Mouse (Mus musculus): ENCODE measurements around the gene Urod.

DNA sequence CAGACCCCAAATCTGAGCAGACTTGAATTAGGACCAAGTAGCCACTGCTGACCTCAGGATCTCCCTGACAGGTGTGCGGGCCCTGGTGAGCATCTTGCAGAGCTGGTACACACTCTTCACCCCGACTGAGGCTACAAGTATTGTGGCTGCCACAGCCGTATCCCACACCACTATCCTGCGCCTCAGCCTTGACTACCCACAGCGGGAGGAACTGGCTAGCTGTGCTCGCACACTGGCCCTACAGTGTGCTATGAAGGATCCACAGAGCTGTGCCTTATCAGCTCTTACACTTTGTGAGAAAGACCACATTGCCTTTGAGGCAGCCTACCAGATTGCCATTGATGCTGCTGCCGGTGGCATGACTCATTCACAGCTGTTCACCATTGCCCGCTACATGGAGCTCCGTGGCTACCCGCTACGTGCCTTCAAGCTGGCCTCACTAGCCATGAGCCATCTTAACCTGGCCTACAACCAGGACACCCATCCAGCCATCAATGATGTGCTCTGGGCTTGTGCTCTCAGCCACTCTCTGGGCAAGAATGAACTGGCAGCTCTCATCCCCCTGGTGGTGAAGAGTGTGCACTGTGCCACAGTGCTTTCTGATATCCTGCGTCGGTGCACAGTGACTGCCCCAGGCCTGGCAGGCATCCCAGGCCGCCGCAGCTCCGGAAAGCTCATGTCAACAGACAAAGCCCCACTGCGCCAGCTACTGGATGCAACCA lies 7.7 kb downstream of the Urod start:
- no peak for TF ChIP-seq EP300 (IDR thresholded peaks at IDR 0.05)
- peak; percentile 93 for TF ChIP-seq CTCF (IDR thresholded peaks at IDR 0.05)

All from lung, postnatal 0 days (tissue).